Mouse (Mus musculus): ENCODE data around the gene Gpr171.
"Not testable (repeated sequence)": the region's sequence is repeated elsewhere in the genome, so short reads cannot be mapped to it uniquely, and the experiment has no call there.

GRCm38 (mm10) chr3:59140941-59141340, 39.3 kb upstream of the Gpr171 start:
- not testable (repeated sequence) for TF ChIP-seq CTCF (IDR thresholded peaks at IDR 0.05; ENCODE audit: control insufficient read depth, insufficient read depth, low read length); POLR2A (IDR thresholded peaks at IDR 0.05; ENCODE audit: borderline replicate concordance, control insufficient read depth, low read depth, low read length)

All from bone marrow, adult 2 months (tissue).